Mouse (Mus musculus): ENCODE data around the gene Cby1. TPM values are rescaled to one million over a fixed set of nuclear protein-coding genes. Genes with fewer than 3 reads are reported as not detected.
A peak's percentile ranks its signal among the peaks of the same experiment; 100 is the strongest.

Gene Cby1
- polyA plus RNA-seq, 1 experiment = 22.0 TPM

GRCm38 (mm10) chr15:79687646-79688267, 28.8 kb downstream of the Cby1 start, which contains the start of gene Josd1:
Gene Josd1 (minus strand): TSS chr15:79687919.
- H3K36me3 ChIP-seq (ENCODE audit: control insufficient read depth, insufficient read depth, low read length, poor library complexity, severe bottlenecking) = no peaks in the 10 kb centered on the region
- peaks cover 4% of the 10 kb centered on the region for H3K4me1 ChIP-seq (ENCODE audit: control insufficient read depth, insufficient read depth, low read length)
- peak within 1 kb of the TSS; percentile 94 for H3K4me3 ChIP-seq (ENCODE audit: low read depth, low read length)
- peak; percentile 78 for TF ChIP-seq POLR2A (IDR thresholded peaks at IDR 0.05; ENCODE audit: insufficient read depth, low read length)
- TF ChIP-seq EP300 (IDR thresholded peaks at IDR 0.05; ENCODE audit: insufficient read depth, low read depth, low read length) = no peak
- no peaks in the 10 kb centered on the region for H3K27me3 ChIP-seq (ENCODE audit: control insufficient read depth, insufficient read depth, low read length, poor library complexity, severe bottlenecking)
- H3K9me3 ChIP-seq (replicated peaks; ENCODE audit: control insufficient read depth, insufficient read depth, low read length, poor library complexity, severe bottlenecking) = no peaks in the 10 kb centered on the region
- H3K9ac ChIP-seq (ENCODE audit: low read depth, poor library complexity, severe bottlenecking) = peak within 1 kb of the TSS; percentile 90
- H3K27ac ChIP-seq (ENCODE audit: insufficient read depth, low read length) = peak within 1 kb of the TSS; percentile 83

- Histone ChIP-seq H3K9me3 (replicated peaks; ENCODE audit: control insufficient read depth, insufficient read depth, low read length, poor library complexity, severe bottlenecking) (no peaks in the 10 kb centered on the region), H3K27ac (ENCODE audit: insufficient read depth, low read length) (peak overlapping the region; percentile 83), H3K4me3 (ENCODE audit: low read depth, low read length) (peak overlapping the region; percentile 94), H3K27me3 (ENCODE audit: control insufficient read depth, insufficient read depth, low read length, poor library complexity, severe bottlenecking) (no peaks in the 10 kb centered on the region), H3K9ac (ENCODE audit: low read depth, poor library complexity, severe bottlenecking) (peak overlapping the region; percentile 90), H3K4me1 (ENCODE audit: control insufficient read depth, insufficient read depth, low read length) (peaks cover 4% of the 10 kb centered on the region), H3K36me3 (ENCODE audit: control insufficient read depth, insufficient read depth, low read length, poor library complexity, severe bottlenecking) (no peaks in the 10 kb centered on the region)
- no peak for TF ChIP-seq EP300 (IDR thresholded peaks at IDR 0.05; ENCODE audit: insufficient read depth, low read depth, low read length)
- no peak for TF ChIP-seq POLR2A (IDR thresholded peaks at IDR 0.05; ENCODE audit: insufficient read depth, low read length)
- no peak for TF ChIP-seq CTCF (IDR thresholded peaks at IDR 0.05; ENCODE audit: low read depth, low read length)
Observed at GRCm38 (mm10) chr15:79688268-79688956, 29.4 kb downstream of the Cby1 start.

DNA sequence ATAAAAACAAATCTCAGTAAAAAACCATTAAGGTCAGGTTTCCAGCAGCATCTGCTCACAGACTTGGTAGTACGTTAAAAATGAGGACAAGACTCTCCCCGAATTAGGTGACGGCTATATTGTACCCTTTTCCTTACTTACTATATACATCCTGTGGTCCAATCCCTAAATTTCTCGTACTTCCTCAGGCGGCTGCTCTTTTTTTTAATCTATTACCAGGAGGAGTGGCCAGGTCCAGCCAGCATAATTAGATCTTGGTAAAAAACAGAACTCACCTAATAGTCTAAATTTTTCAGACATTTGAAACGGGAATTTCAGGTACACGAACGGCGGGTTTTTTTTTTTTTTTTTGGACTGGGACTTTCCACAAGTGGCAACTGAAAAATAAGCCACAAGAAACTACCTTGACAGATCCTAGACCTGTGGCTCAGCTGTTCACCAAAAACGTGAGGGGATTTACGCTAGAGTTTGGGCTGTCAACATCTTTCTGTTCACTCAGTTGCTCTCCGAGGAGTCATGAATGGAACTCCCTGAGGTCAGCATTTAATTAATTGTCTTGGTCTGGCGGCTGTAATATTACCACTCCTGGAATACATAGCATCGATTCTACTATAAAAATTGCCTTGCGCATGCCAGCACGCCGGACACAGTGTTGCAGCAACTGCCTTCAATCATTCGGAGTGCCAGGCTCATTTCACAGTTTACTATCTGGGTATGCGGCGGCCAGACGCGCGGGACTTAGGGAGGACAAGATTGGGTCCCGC, 30.8 kb downstream of the Cby1 start:
- no peak for TF ChIP-seq CTCF (IDR thresholded peaks at IDR 0.05; ENCODE audit: low read depth, low read length)
- peak; percentile 31 for TF ChIP-seq POLR2A (IDR thresholded peaks at IDR 0.05; ENCODE audit: insufficient read depth, low read length)
- TF ChIP-seq EP300 (IDR thresholded peaks at IDR 0.05; ENCODE audit: insufficient read depth, low read depth, low read length) = no peak
- Histone ChIP-seq H3K4me1 (ENCODE audit: control insufficient read depth, insufficient read depth, low read length) (peaks cover 3% of the 10 kb centered on the region), H3K9ac (ENCODE audit: low read depth, poor library complexity, severe bottlenecking) (peak overlapping the region; percentile 31), H3K9me3 (replicated peaks; ENCODE audit: control insufficient read depth, insufficient read depth, low read length, poor library complexity, severe bottlenecking) (no peaks in the 10 kb centered on the region), H3K36me3 (ENCODE audit: control insufficient read depth, insufficient read depth, low read length, poor library complexity, severe bottlenecking) (no peaks in the 10 kb centered on the region), H3K4me3 (ENCODE audit: low read depth, low read length) (peak overlapping the region; percentile 80), H3K27ac (ENCODE audit: insufficient read depth, low read length) (no peak overlapping the region), H3K27me3 (ENCODE audit: control insufficient read depth, insufficient read depth, low read length, poor library complexity, severe bottlenecking) (no peaks in the 10 kb centered on the region)

DNA sequence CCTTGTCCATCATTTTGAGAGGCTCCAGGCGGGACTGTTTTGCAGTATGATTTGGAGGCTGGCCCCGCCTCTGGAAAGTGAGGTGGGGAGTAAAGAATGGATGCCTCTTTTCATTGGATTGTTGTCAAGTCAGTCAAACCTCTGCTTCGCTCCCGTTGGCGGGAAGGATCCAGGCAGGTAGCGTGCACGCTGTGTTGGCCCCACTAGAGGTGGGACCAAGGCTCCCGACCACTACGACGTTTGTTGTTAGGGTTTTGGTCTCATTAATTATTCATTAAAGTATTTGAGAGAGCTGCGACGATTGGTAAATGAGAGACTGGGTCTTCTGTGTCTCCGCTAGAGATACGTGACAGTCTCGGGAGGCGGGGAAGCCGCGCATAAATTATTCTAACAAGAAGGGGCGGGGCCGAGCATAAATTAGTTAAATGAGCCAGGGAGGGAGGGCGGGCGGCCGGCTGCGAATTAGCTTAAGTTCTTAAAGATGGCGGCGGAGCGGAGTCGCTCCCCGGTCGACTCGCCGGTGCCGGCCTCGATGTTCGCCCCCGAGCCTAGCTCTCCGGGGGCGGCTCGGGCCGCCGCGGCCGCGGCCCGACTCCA, 31.5 kb downstream of the Cby1 start, which contains the start of gene Gtpbp1:
Gene Gtpbp1, plus strand, starts transcription at position 420 of the 597 bp plus-strand sequence.
- TF ChIP-seq EP300 (IDR thresholded peaks at IDR 0.05; ENCODE audit: insufficient read depth, low read depth, low read length) (no peak), POLR2A (IDR thresholded peaks at IDR 0.05; ENCODE audit: insufficient read depth, low read length) (peak; percentile 19), CTCF (IDR thresholded peaks at IDR 0.05; ENCODE audit: low read depth, low read length) (no peak)
- no peaks in the 10 kb centered on the region for H3K36me3 ChIP-seq (ENCODE audit: control insufficient read depth, insufficient read depth, low read length, poor library complexity, severe bottlenecking)
- no peaks in the 10 kb centered on the region for H3K27me3 ChIP-seq (ENCODE audit: control insufficient read depth, insufficient read depth, low read length, poor library complexity, severe bottlenecking)
- H3K27ac ChIP-seq (ENCODE audit: insufficient read depth, low read length) = no peak within 1 kb of the TSS
- no peaks in the 10 kb centered on the region for H3K9me3 ChIP-seq (replicated peaks; ENCODE audit: control insufficient read depth, insufficient read depth, low read length, poor library complexity, severe bottlenecking)
- peak within 1 kb of the TSS; percentile 97 for H3K9ac ChIP-seq (ENCODE audit: low read depth, poor library complexity, severe bottlenecking)
- peak within 1 kb of the TSS; percentile 80 for H3K4me3 ChIP-seq (ENCODE audit: low read depth, low read length)
- peaks cover 2% of the 10 kb centered on the region for H3K4me1 ChIP-seq (ENCODE audit: control insufficient read depth, insufficient read depth, low read length)

GRCm38 (mm10) chr15:79691023-79691508, 32.1 kb downstream of the Cby1 start:
- TF ChIP-seq POLR2A (IDR thresholded peaks at IDR 0.05; ENCODE audit: insufficient read depth, low read length) (no peak), EP300 (IDR thresholded peaks at IDR 0.05; ENCODE audit: insufficient read depth, low read depth, low read length) (no peak), CTCF (IDR thresholded peaks at IDR 0.05; ENCODE audit: low read depth, low read length) (no peak)
- H3K36me3 ChIP-seq (ENCODE audit: control insufficient read depth, insufficient read depth, low read length, poor library complexity, severe bottlenecking) = peaks cover 1% of the 10 kb centered on the region; the same call in 1 of the 2 replicates
- H3K4me1 ChIP-seq (ENCODE audit: control insufficient read depth, insufficient read depth, low read length) = peaks cover 2% of the 10 kb centered on the region
- H3K27ac ChIP-seq (ENCODE audit: insufficient read depth, low read length) = no peak overlapping the region
- no peaks in the 10 kb centered on the region for H3K9me3 ChIP-seq (replicated peaks; ENCODE audit: control insufficient read depth, insufficient read depth, low read length, poor library complexity, severe bottlenecking)
- H3K9ac ChIP-seq (ENCODE audit: low read depth, poor library complexity, severe bottlenecking) = peak overlapping the region; percentile 97
- peak overlapping the region; percentile 71 for H3K4me3 ChIP-seq (ENCODE audit: low read depth, low read length)
- H3K27me3 ChIP-seq (ENCODE audit: control insufficient read depth, insufficient read depth, low read length, poor library complexity, severe bottlenecking) = no peaks in the 10 kb centered on the region
